Mouse (Mus musculus) midbrain, embryonic 13.5 days (tissue): ENCODE results near the gene Fyb. TPM values are rescaled to one million over a fixed set of nuclear protein-coding genes. Genes with fewer than 3 reads are reported as not detected.

Experiments used
- ATAC-seq: fragments of 200-750 bp; cut with Nextera tagmentation; 2 replicates; pipeline ENCODE4 v1.8.0; 2017; ENCODE audit warnings: mild to moderate bottlenecking, moderate TSS enrichment, moderate library complexity
- H3K27ac ChIP-seq: fragments of 300-500 bp; sonication (generic); 2 replicates; pipeline ENCODE4 v1.5.1; 2015; ENCODE audit warnings: inconsistent platforms, mild to moderate bottlenecking, moderate library complexity
- H3K27me3 ChIP-seq: fragments of 300-500 bp; sonication (generic); 2 replicates; pipeline ENCODE4 v1.6.1; 2015; ENCODE audit warnings: mild to moderate bottlenecking, inconsistent platforms
- H3K36me3 ChIP-seq: fragments of 300-500 bp; sonication (generic); 2 replicates; pipeline ENCODE4 v1.6.1; 2015; ENCODE audit warnings: mild to moderate bottlenecking, inconsistent platforms
- H3K4me1 ChIP-seq: fragments of 300-500 bp; sonication (generic); replicated peaks from 2 replicates; pipeline ENCODE4 v1.6.1; 2015; ENCODE audit warnings: inconsistent platforms
- H3K4me2 ChIP-seq: fragments of 300-500 bp; sonication (generic); replicated peaks from 2 replicates; pipeline ENCODE4 v1.6.1; 2015; ENCODE audit warnings: moderate library complexity, mild to moderate bottlenecking, inconsistent platforms
- H3K4me3 ChIP-seq: fragments of 300-500 bp; sonication (generic); replicated peaks from 2 replicates; pipeline ENCODE4 v1.5.1; 2015; ENCODE audit warnings: mild to moderate bottlenecking, inconsistent platforms
- H3K9ac ChIP-seq: fragments of 300-500 bp; sonication (generic); replicated peaks from 2 replicates; pipeline ENCODE4 v1.6.1; 2015; ENCODE audit warnings: mild to moderate bottlenecking, inconsistent platforms
- H3K9me3 ChIP-seq: fragments of 300-500 bp; sonication (generic); 2 replicates; pipeline ENCODE4 v1.6.1; 2016; ENCODE audit warnings: mild to moderate bottlenecking, inconsistent platforms
- WGBS: fragments of 180-500 bp; shearing (Covaris S2); methylation state at CpG from one replicate; pipeline ENCODE4 v1.1.7; 2015; 5-methylcytosine and 5-hydroxymethylcytosine counted together
- polyA plus RNA-seq: library from polyadenylated mRNA; unstranded; fragments of >200 nt; fragmentation: Nextera tagmentation; extraction: Ambion mirVana; gene quantifications from 2 replicates; pipeline ENCODE4 v1.2.1, GENCODE M21; 2015

Fyb gene
- polyA plus RNA-seq, 1 experiment from 2014 or later = 4.1 TPM

GRCm38 (mm10) chr15:6645498-6645897 is 122.8 kb downstream of the Fyb start:
- 91% methylated on average over 3 of the region's 3 CpGs for WGBS
- Histone ChIP-seq H3K4me1 (no peaks in the 10 kb centered on the region), H3K9me3 (no peaks in the 10 kb centered on the region), H3K4me2 (no peak overlapping the region), H3K9ac (no peak overlapping the region), H3K4me3 (no peak overlapping the region), H3K36me3 (no peaks in the 10 kb centered on the region), H3K27ac (no peak overlapping the region), H3K27me3 (no peaks in the 10 kb centered on the region)
- no peak for ATAC-seq

- Histone ChIP-seq H3K4me2 (no peak overlapping the region), H3K4me3 (no peak overlapping the region), H3K27me3 (no peaks in the 10 kb centered on the region), H3K9me3 (no peaks in the 10 kb centered on the region), H3K27ac (no peak overlapping the region), H3K36me3 (no peaks in the 10 kb centered on the region), H3K9ac (no peak overlapping the region), H3K4me1 (no peaks in the 10 kb centered on the region)
- no peak for ATAC-seq
- 89% methylated on average over 1 of the region's 1 CpGs for WGBS
Measured at GRCm38 (mm10) chr15:6647066-6647465, 124.4 kb downstream of the Fyb start.

- no peak for ATAC-seq
- no peak overlapping the region for H3K4me3 ChIP-seq
- H3K9me3 ChIP-seq = no peaks in the 10 kb centered on the region
- H3K36me3 ChIP-seq = no peaks in the 10 kb centered on the region
- no peaks in the 10 kb centered on the region for H3K27me3 ChIP-seq
- no peaks in the 10 kb centered on the region for H3K4me1 ChIP-seq
- no peak overlapping the region for H3K4me2 ChIP-seq
- WGBS = 90% methylated on average over 7 of the region's 7 CpGs
- H3K9ac ChIP-seq = no peak overlapping the region
- H3K27ac ChIP-seq = no peak overlapping the region
Measured at GRCm38 (mm10) chr15:6648757-6649403, 126.2 kb downstream of the Fyb start.

- Histone ChIP-seq H3K36me3 (no peaks in the 10 kb centered on the region), H3K4me1 (no peaks in the 10 kb centered on the region), H3K9me3 (no peaks in the 10 kb centered on the region), H3K4me3 (no peak overlapping the region), H3K9ac (no peak overlapping the region), H3K27me3 (no peaks in the 10 kb centered on the region), H3K27ac (no peak overlapping the region), H3K4me2 (no peak overlapping the region)
- ATAC-seq = no peak
- WGBS = 88% methylated on average over 4 of the region's 4 CpGs
Measured at GRCm38 (mm10) chr15:6653046-6653445, 130.4 kb downstream of the Fyb start.

- WGBS = 88% methylated on average over 4 of the region's 4 CpGs
- Histone ChIP-seq H3K4me3 (no peak overlapping the region), H3K4me2 (no peak overlapping the region), H3K27me3 (no peaks in the 10 kb centered on the region), H3K27ac (no peak overlapping the region), H3K9ac (no peak overlapping the region), H3K9me3 (no peaks in the 10 kb centered on the region), H3K4me1 (no peaks in the 10 kb centered on the region), H3K36me3 (no peaks in the 10 kb centered on the region)
- no peak for ATAC-seq
Measured at GRCm38 (mm10) chr15:6658081-6658480, 135.4 kb downstream of the Fyb start.

GRCm38 (mm10) chr15:6661951-6662350 is 139.3 kb downstream of the Fyb start:
- 51% methylated on average over 3 of the region's 3 CpGs for WGBS
- ATAC-seq = no peak

GRCm38 (mm10) chr15:6663991-6664390 is 141.3 kb downstream of the Fyb start:
- H3K9ac ChIP-seq = no peak overlapping the region
- 63% methylated on average over 7 of the region's 7 CpGs for WGBS
- ATAC-seq = no peak

More at GRCm38 (mm10) chr15:6661951-6662350, 139.3 kb downstream of the Fyb start:
- Histone ChIP-seq H3K9me3 (no peaks in the 10 kb centered on the region), H3K9ac (no peak overlapping the region), H3K4me3 (no peak overlapping the region), H3K4me1 (no peaks in the 10 kb centered on the region), H3K4me2 (no peak overlapping the region), H3K27me3 (no peaks in the 10 kb centered on the region), H3K36me3 (no peaks in the 10 kb centered on the region), H3K27ac (no peak overlapping the region)

GRCm38 (mm10) chr15:6666072-6666471 is 143.4 kb downstream of the Fyb start:
- H3K36me3 ChIP-seq = no peaks in the 10 kb centered on the region
- no peaks in the 10 kb centered on the region for H3K27me3 ChIP-seq
- H3K27ac ChIP-seq = no peak overlapping the region
- 59% methylated on average over 5 of the region's 5 CpGs for WGBS
- H3K4me2 ChIP-seq = no peak overlapping the region
- H3K9me3 ChIP-seq = no peaks in the 10 kb centered on the region
- H3K4me3 ChIP-seq = no peak overlapping the region
- H3K4me1 ChIP-seq = no peaks in the 10 kb centered on the region
- H3K9ac ChIP-seq = no peak overlapping the region
- ATAC-seq = no peak

More at GRCm38 (mm10) chr15:6663991-6664390, 141.3 kb downstream of the Fyb start:
- Histone ChIP-seq H3K4me3 (no peak overlapping the region), H3K4me1 (no peaks in the 10 kb centered on the region), H3K36me3 (no peaks in the 10 kb centered on the region), H3K27me3 (no peaks in the 10 kb centered on the region), H3K27ac (no peak overlapping the region), H3K9me3 (no peaks in the 10 kb centered on the region), H3K4me2 (no peak overlapping the region)

GRCm38 (mm10) chr15:6668793-6669437 is 146.3 kb downstream of the Fyb start:
- H3K4me1 ChIP-seq = no peaks in the 10 kb centered on the region
- H3K27ac ChIP-seq = no peak overlapping the region
- WGBS = 42% methylated on average over 14 of the region's 14 CpGs
- no peak overlapping the region for H3K4me2 ChIP-seq
- ATAC-seq = no peak
- no peaks in the 10 kb centered on the region for H3K9me3 ChIP-seq
- no peak overlapping the region for H3K4me3 ChIP-seq
- H3K36me3 ChIP-seq = no peaks in the 10 kb centered on the region
- H3K9ac ChIP-seq = no peak overlapping the region
- H3K27me3 ChIP-seq = no peaks in the 10 kb centered on the region

GRCm38 (mm10) chr15:6678479-6678878 is 155.8 kb downstream of the Fyb start:
- H3K36me3 ChIP-seq = no peaks in the 10 kb centered on the region
- no peak overlapping the region for H3K4me2 ChIP-seq
- ATAC-seq = peak; percentile 84
- H3K4me1 ChIP-seq = no peaks in the 10 kb centered on the region; the same call in 1 of the 2 replicates
- no peak overlapping the region for H3K4me3 ChIP-seq
- H3K9me3 ChIP-seq = no peaks in the 10 kb centered on the region
- no peaks in the 10 kb centered on the region for H3K27me3 ChIP-seq
- no peak overlapping the region for H3K9ac ChIP-seq
- WGBS = 38% methylated on average over 2 of the region's 2 CpGs
- H3K27ac ChIP-seq = no peak overlapping the region

GRCm38 (mm10) chr15:6702164-6702563 is 179.5 kb downstream of the Fyb start:
- 72% methylated on average over 2 of the region's 2 CpGs for WGBS

GRCm38 (mm10) chr15:6705351-6705901 is 182.8 kb downstream of the Fyb start:
- Histone ChIP-seq H3K4me3 (no peak overlapping the region), H3K4me1 (peaks cover 12% of the 10 kb centered on the region), H3K36me3 (no peaks in the 10 kb centered on the region), H3K27ac (no peak overlapping the region), H3K4me2 (no peak overlapping the region), H3K27me3 (peaks cover 8% of the 10 kb centered on the region; the same call in 1 of the 2 replicates), H3K9ac (no peak overlapping the region), H3K9me3 (no peaks in the 10 kb centered on the region)
- 65% methylated on average over 7 of the region's 7 CpGs for WGBS
- no peak for ATAC-seq

More at GRCm38 (mm10) chr15:6702164-6702563, 179.5 kb downstream of the Fyb start:
- Histone ChIP-seq H3K27me3 (peaks cover 8% of the 10 kb centered on the region; the same call in 1 of the 2 replicates), H3K9me3 (no peaks in the 10 kb centered on the region), H3K4me1 (no peaks in the 10 kb centered on the region), H3K9ac (no peak overlapping the region), H3K36me3 (no peaks in the 10 kb centered on the region), H3K27ac (no peak overlapping the region), H3K4me2 (no peak overlapping the region), H3K4me3 (no peak overlapping the region)
- no peak for ATAC-seq
